Mouse (Mus musculus): ENCODE measurements around the gene Tll2. TPM values are rescaled to one million over a fixed set of nuclear protein-coding genes. Genes with fewer than 3 reads are reported as not detected.
A peak's percentile ranks its signal among the peaks of the same experiment; 100 is the strongest.

Gene Tll2
- polyA plus RNA-seq, 1 experiment from 2014 or later: 0.93 TPM

DNA sequence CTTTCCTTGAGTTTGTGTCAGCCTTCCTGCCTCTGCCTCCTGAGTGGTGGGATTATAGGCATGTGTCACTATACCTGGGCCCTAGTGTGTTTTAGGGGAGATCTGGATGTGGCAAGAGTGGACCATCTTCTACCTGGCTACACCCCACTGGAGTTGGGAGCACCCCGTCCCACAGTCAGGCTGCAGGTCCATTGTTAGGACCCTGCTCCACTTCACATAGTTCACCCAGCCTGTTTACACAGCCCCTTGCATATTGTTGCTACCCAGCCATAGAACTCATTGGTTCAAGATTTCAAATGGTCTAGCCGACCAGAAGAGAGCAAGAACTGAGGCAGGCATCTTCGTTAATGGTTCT is 54.6 kb downstream of the Tll2 start:
- Histone ChIP-seq H3K4me2 (no peak overlapping the region), H3K9me3 (no peaks in the 10 kb centered on the region), H3K27ac (replicated peaks) (no peak overlapping the region), H3K9ac (no peak overlapping the region), H3K36me3 (no peaks in the 10 kb centered on the region), H3K4me3 (no peak overlapping the region), H3K4me1 (replicated peaks) (no peaks in the 10 kb centered on the region), H3K27me3 (no peaks in the 10 kb centered on the region)
- ATAC-seq (ENCODE audit: low FRiP score, low read depth): no peak
- WGBS: 92% methylated on average over 3 of the region's 3 CpGs

DNA sequence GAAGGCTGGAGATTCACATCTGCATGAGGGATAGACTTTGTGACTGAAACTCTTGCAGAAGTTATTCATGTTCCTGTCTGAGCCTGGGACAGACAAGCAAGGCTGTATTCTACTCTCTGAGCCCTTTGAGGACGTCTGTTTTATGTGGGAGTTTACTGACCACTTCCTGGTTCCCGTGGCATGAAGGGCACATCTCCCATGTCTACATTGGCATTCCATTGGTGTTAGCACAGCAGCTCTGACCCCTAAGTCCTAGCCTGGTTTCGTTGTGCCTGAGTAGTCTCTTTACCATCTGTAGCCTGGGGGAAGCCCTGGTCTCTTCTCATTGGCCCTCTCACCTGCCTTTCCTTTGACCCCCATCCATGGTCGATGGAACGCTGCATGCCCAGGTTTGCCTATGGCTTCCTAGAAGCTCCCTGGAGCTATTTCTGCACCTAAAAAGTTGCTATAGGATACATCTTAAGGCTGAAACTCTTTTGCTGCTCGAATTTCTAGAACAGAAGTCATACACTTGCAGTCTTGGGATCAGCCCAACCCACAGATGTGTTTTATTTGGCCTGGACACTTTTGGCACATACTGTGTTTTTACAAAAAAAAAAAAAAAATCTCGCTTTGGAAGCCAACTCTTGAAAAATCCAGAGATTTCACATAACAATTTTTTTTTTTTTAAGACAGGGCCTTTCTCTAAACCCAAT is 55.2 kb downstream of the Tll2 start:
- WGBS: 82% methylated on average over 7 of the region's 7 CpGs
- Histone ChIP-seq H3K9ac (no peak overlapping the region), H3K4me2 (no peak overlapping the region), H3K27ac (replicated peaks) (no peak overlapping the region), H3K36me3 (no peaks in the 10 kb centered on the region), H3K27me3 (no peaks in the 10 kb centered on the region), H3K4me3 (no peak overlapping the region), H3K4me1 (replicated peaks) (no peaks in the 10 kb centered on the region), H3K9me3 (no peaks in the 10 kb centered on the region)
- ATAC-seq (ENCODE audit: low FRiP score, low read depth): no peak

DNA sequence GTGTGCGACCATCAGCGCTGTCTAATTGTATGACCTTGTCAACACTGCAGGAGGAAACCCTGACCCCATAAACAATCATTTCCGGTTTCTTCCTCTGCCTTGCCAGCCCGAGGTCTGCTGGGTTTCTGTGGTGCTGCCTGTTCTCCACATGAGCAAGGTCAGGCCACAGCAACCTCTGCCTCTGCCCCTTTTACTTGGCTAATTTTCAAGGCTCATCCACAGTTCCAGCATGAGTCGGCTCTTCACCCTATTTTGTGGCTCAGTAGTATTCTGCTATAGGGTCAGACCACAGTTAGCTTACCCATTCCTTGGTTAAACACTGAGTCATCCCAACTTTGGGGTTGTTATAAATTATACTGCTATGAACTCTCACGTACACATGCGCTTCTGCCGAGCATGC is 65.7 kb downstream of the Tll2 start:
- no peak overlapping the region for H3K4me3 ChIP-seq
- H3K4me2 ChIP-seq: no peak overlapping the region
- no peaks in the 10 kb centered on the region for H3K9me3 ChIP-seq
- no peak overlapping the region for H3K9ac ChIP-seq
- H3K27ac ChIP-seq (replicated peaks): no peak overlapping the region
- H3K4me1 ChIP-seq (replicated peaks): no peaks in the 10 kb centered on the region
- no peaks in the 10 kb centered on the region for H3K27me3 ChIP-seq
- ATAC-seq (ENCODE audit: low FRiP score, low read depth): no peak
- 81% methylated on average over 8 of the region's 8 CpGs for WGBS
- H3K36me3 ChIP-seq: no peaks in the 10 kb centered on the region

DNA sequence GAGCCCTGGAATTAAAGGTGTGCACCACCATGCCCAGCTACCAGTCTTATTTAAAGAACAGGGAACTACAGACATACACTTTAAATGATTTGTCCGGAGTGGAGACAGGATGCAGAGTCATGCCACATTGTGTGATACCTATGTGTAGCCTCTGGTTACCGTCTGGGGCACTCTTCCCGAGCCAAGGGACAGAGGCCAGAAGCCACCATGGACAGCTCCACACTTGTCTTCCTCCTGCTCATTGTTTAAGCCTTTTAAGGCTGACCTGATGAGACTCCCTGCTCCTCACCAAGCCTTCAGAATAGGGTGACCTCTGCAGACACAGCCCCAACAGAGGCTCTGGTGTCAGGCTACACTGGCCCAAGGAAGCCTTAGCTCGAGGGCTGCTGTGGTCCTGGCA is 67.0 kb downstream of the Tll2 start:
- no peak for ATAC-seq (ENCODE audit: low FRiP score, low read depth)
- Histone ChIP-seq H3K27ac (replicated peaks) (no peak overlapping the region), H3K36me3 (no peaks in the 10 kb centered on the region), H3K9me3 (no peaks in the 10 kb centered on the region), H3K4me3 (no peak overlapping the region), H3K4me1 (replicated peaks) (no peaks in the 10 kb centered on the region), H3K27me3 (no peaks in the 10 kb centered on the region), H3K9ac (no peak overlapping the region), H3K4me2 (no peak overlapping the region)
- WGBS: 66% methylated on average over 4 of the region's 4 CpGs

DNA sequence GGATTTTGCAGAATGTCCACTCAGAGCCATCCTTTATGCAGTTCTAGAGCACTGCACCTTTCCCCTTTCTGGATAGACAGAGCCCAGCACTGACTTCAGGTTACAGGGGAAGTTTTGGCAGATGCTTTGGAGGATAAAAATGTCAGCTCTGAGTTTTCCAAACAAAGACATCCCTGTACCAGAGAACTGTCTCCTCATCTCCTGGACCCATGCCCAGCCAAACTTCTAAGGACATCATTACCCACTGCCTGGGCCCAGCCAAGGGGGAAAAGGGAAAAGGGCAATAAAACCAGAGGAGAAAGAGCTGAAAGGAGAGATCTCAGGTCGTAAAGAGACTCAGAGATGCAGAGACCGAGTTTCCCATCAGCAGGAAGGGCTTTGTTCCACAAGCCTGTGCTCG is 83.6 kb downstream of the Tll2 start:
- Histone ChIP-seq H3K27ac (replicated peaks) (no peak overlapping the region), H3K9me3 (no peaks in the 10 kb centered on the region), H3K9ac (no peak overlapping the region), H3K36me3 (no peaks in the 10 kb centered on the region), H3K27me3 (0 out of 2 replicates have a peak, but pooled peaks cover 5% of the 10 kb centered on the region), H3K4me3 (no peak overlapping the region), H3K4me1 (replicated peaks) (0 out of 2 replicates have a peak, but pooled peaks cover 5% of the 10 kb centered on the region), H3K4me2 (no peak overlapping the region)
- ATAC-seq (ENCODE audit: low FRiP score, low read depth): no peak
- 28% methylated on average over 3 of the region's 3 CpGs for WGBS

DNA sequence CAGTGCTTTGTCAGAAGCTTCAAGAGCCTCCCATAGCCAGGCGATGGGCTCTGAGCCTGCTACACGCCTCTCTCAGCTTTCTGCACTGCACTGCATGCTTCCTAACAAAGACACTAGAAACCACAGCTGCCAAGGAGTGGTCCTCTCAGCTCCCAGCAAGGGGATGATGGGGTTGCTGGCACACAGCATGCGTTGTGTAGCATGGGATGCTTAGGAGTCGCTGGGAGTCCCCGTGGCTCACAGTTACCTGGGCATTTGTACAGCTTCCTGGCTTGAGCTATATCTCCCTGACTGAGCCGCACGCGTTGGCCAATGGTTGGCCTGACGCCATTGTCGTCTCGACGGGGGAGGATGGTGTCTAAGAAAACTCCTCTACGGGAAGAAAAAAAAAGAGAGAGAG is 86.7 kb downstream of the Tll2 start:
- H3K27ac ChIP-seq (replicated peaks): no peak overlapping the region
- H3K4me3 ChIP-seq: no peak overlapping the region
- H3K4me2 ChIP-seq: no peak overlapping the region
- 74% methylated on average over 13 of the region's 13 CpGs for WGBS
- H3K36me3 ChIP-seq: no peaks in the 10 kb centered on the region
- no peaks in the 10 kb centered on the region for H3K9me3 ChIP-seq
- H3K4me1 ChIP-seq (replicated peaks): peaks cover 6% of the 10 kb centered on the region
- H3K9ac ChIP-seq: no peak overlapping the region
- peak; percentile 46; the same call in 1 of the 2 replicates for ATAC-seq (ENCODE audit: low FRiP score, low read depth)
- H3K27me3 ChIP-seq: 0 out of 2 replicates have a peak, but pooled peaks cover 5% of the 10 kb centered on the region

DNA sequence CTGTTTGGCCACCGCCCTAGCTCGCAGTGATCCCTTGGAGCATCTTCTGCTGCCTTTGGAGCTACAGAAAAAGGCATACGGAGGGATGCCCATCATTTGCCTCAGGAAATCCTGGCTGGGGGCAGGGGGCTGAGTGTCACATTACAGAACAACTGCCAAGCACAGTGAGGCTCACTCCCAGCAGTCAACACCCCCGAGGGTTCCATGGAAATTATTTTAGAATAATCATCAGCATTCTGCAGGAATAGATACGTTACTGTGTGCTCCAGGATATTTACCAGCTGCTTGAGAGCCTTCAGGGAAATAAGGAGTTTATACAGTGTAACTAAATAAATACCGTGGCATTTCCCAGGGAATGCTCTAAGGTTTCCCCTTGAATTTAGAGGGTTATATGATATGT is 88.3 kb downstream of the Tll2 start:
- H3K9me3 ChIP-seq: no peaks in the 10 kb centered on the region
- H3K4me1 ChIP-seq (replicated peaks): peaks cover 21% of the 10 kb centered on the region
- WGBS: 45% methylated on average over 6 of the region's 6 CpGs
- H3K27ac ChIP-seq (replicated peaks): no peak overlapping the region
- no peak overlapping the region for H3K4me3 ChIP-seq
- H3K4me2 ChIP-seq: no peak overlapping the region
- 0 out of 2 replicates have a peak, but pooled peaks cover 5% of the 10 kb centered on the region for H3K27me3 ChIP-seq
- ATAC-seq (ENCODE audit: low FRiP score, low read depth): no peak
- H3K9ac ChIP-seq: no peak overlapping the region
- H3K36me3 ChIP-seq: no peaks in the 10 kb centered on the region

DNA sequence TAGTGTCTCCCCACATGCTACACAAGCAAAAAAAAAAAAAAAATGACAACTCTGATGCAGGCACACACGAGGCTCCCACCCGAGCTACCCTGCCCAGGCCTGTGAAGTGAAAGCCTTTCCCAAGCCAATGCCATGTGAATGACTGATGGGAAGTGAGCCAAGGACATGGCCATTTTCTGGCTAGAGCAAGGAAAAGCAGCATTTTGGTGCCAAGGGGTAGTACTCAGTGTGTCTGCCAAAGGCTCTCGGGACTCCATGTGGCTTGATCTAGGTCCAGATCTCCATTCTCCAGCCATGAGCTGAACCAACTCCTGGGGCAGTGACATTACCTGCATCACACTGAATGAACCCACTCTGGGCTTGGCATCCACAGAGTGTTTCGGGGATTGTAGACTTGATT is 89.3 kb downstream of the Tll2 start:
- Histone ChIP-seq H3K9ac (no peak overlapping the region), H3K4me3 (no peak overlapping the region), H3K36me3 (no peaks in the 10 kb centered on the region), H3K4me1 (replicated peaks) (peaks cover 29% of the 10 kb centered on the region), H3K4me2 (no peak overlapping the region), H3K27ac (replicated peaks) (no peak overlapping the region), H3K27me3 (0 out of 2 replicates have a peak, but pooled peaks cover 5% of the 10 kb centered on the region), H3K9me3 (no peaks in the 10 kb centered on the region)
- WGBS: 66% methylated on average over 4 of the region's 4 CpGs
- ATAC-seq (ENCODE audit: low FRiP score, low read depth): 0 out of 2 replicates have a peak, but pooled peaks have one; percentile 39

DNA sequence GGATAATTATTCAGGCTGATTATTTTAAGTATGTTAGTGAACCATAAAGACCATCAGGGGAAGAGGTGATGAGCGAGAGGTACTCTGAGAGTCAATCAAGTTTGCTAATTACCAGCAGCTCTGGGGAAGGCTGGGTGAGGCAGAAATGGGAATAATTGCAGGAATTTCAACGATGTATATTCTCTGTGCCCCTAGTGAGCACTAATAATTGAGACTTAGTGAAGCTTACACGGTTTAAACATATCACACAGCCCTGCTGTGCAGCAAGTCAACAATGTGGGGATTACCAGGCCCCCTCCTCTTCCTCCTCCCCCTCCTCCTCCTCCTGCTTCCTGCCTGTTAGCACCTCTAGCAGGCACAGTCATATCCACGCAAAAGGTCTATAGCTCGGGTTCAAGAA is 92.0 kb downstream of the Tll2 start:
- peak; percentile 43 for ATAC-seq (ENCODE audit: low FRiP score, low read depth)
- H3K4me2 ChIP-seq: no peak overlapping the region
- H3K36me3 ChIP-seq: no peaks in the 10 kb centered on the region
- H3K27ac ChIP-seq (replicated peaks): no peak overlapping the region
- H3K4me3 ChIP-seq: no peak overlapping the region
- no peaks in the 10 kb centered on the region for H3K9me3 ChIP-seq
- no peak overlapping the region for H3K9ac ChIP-seq
- peaks cover 33% of the 10 kb centered on the region for H3K4me1 ChIP-seq (replicated peaks)
- WGBS: 18% methylated on average over 5 of the region's 5 CpGs
- H3K27me3 ChIP-seq: no peaks in the 10 kb centered on the region

DNA sequence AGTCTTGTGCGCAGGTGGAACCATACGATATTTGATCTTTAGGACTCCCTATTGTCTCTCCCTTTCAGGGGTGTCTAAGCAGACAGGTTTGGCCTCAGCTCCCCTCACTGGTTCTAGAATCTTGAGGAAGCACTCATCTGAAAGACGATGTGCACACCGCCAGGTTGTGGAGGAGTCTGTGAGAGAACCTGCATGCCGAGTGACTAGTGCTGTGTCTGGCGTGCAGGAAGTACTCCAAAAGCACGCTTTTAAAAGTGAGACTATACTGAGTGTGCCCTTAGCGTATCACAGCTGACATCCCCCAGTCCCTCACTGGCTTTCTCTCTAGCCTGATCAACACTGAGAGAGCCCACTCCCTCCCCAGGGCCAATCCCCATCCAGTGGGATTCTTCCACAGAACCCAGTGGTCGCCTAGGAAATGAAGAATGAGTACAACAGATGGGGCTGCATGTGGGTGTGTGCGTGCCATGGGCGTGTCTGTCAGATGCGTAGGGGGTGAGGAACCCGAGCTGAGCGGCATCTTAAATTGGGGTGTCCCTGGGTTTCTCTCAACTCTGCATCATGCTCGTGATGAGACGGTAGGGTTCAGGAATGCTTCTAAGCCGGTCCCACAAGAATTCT is 92.6 kb downstream of the Tll2 start:
- H3K4me2 ChIP-seq: no peak overlapping the region
- H3K36me3 ChIP-seq: no peaks in the 10 kb centered on the region
- no peaks in the 10 kb centered on the region for H3K9me3 ChIP-seq
- ATAC-seq (ENCODE audit: low FRiP score, low read depth): peak; percentile 40
- H3K4me3 ChIP-seq: no peak overlapping the region
- H3K27me3 ChIP-seq: no peaks in the 10 kb centered on the region
- H3K4me1 ChIP-seq (replicated peaks): peaks cover 39% of the 10 kb centered on the region
- WGBS: 44% methylated on average over 17 of the region's 17 CpGs
- no peak overlapping the region for H3K27ac ChIP-seq (replicated peaks)
- no peak overlapping the region for H3K9ac ChIP-seq

DNA sequence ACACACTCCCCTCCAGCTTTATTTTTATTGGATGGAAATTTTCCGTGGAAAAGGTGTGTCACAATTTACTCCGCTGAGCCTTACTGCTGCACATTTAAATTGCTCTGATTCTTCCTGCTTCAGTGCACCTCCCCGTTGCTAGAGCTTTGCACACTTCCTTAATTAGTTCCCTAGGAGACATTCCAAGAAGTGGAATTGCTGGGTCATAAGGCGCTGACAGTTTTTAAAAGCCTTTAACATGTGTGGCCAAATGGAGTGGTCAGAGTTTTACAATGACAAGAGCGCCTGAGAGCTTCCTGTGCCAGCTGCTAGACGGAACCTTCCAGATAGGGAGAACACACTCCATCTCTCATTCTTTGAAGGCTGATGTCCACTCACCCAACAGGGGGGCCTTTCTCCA is 94.0 kb downstream of the Tll2 start:
- no peaks in the 10 kb centered on the region for H3K9me3 ChIP-seq
- no peak overlapping the region for H3K4me2 ChIP-seq
- peaks cover 44% of the 10 kb centered on the region for H3K4me1 ChIP-seq (replicated peaks)
- H3K9ac ChIP-seq: no peak overlapping the region
- no peaks in the 10 kb centered on the region for H3K27me3 ChIP-seq
- no peak overlapping the region for H3K27ac ChIP-seq (replicated peaks)
- no peak for ATAC-seq (ENCODE audit: low FRiP score, low read depth)
- 24% methylated on average over 6 of the region's 6 CpGs for WGBS
- H3K36me3 ChIP-seq: no peaks in the 10 kb centered on the region
- H3K4me3 ChIP-seq: no peak overlapping the region

DNA sequence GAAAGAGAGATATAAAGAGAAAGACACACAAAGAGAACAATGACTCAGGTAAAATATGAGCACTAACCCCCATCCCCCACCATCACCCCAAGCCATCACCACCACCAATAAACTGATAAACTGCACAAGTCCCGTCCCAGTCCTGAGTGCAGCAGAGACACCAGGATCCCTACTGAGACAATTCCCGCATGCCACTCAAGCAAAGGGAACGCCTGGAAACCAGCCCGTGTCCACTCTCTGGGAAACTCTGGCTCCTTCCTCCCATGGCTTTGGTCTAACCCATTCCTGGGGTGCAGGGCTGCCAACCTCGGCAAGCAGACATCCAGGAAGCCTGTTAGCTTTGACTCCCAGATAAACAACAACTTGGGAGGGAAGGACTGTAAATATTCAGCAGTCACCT is 96.6 kb downstream of the Tll2 start:
- no peak overlapping the region for H3K9ac ChIP-seq
- ATAC-seq (ENCODE audit: low FRiP score, low read depth): no peak
- H3K4me3 ChIP-seq: no peak overlapping the region
- no peak overlapping the region for H3K4me2 ChIP-seq
- no peak overlapping the region for H3K27ac ChIP-seq (replicated peaks)
- H3K4me1 ChIP-seq (replicated peaks): peaks cover 43% of the 10 kb centered on the region
- peaks cover 8% of the 10 kb centered on the region; the same call in 1 of the 2 replicates for H3K27me3 ChIP-seq
- no peaks in the 10 kb centered on the region for H3K36me3 ChIP-seq
- no peaks in the 10 kb centered on the region for H3K9me3 ChIP-seq
- WGBS: 31% methylated on average over 5 of the region's 5 CpGs
